Mouse (Mus musculus): ENCODE measurements around the gene Nectin2. TPM values are rescaled to one million over a fixed set of nuclear protein-coding genes. Genes with fewer than 3 reads are reported as not detected.

Nectin2 gene
- polyA plus RNA-seq, 1 experiment from 2014 or later: 89.0 TPM

- DNase-seq (ENCODE audit: low spot score): peak; percentile 23
- Histone ChIP-seq H3K27me3 (ENCODE audit: insufficient read depth, poor library complexity, severe bottlenecking) (peaks cover 3% of the 10 kb centered on the region; the same call in 1 of the 2 replicates), H3K36me3 (peaks cover 28% of the 10 kb centered on the region), H3K4me1 (replicated peaks) (peaks cover 64% of the 10 kb centered on the region), H3K27ac (peak overlapping the region; percentile 94), H3K4me3 (peak overlapping the region; percentile 75), H3K9me3 (no peaks in the 10 kb centered on the region)
- 3% methylated on average over 25 of the region's 25 CpGs for WGBS
Observed at GRCm38 (mm10) chr7:19747420-19748218, 2.7 kb downstream of the Nectin2 start.

- Histone ChIP-seq H3K4me3 (peak overlapping the region; percentile 75), H3K27ac (peak overlapping the region; percentile 53; the same call in 1 of the 2 replicates), H3K4me1 (replicated peaks) (peaks cover 74% of the 10 kb centered on the region), H3K27me3 (ENCODE audit: insufficient read depth, poor library complexity, severe bottlenecking) (peaks cover 3% of the 10 kb centered on the region; the same call in 1 of the 2 replicates), H3K36me3 (peaks cover 31% of the 10 kb centered on the region), H3K9me3 (no peaks in the 10 kb centered on the region)
- DNase-seq (ENCODE audit: low spot score): no peak
- 31% methylated on average over 6 of the region's 6 CpGs for WGBS
Observed at GRCm38 (mm10) chr7:19746426-19747201, 3.7 kb downstream of the Nectin2 start.

GRCm38 (mm10) chr7:19745971-19746370 lies 4.3 kb downstream of the Nectin2 start:
- peaks cover 32% of the 10 kb centered on the region for H3K36me3 ChIP-seq
- no peak overlapping the region for H3K27ac ChIP-seq
- peaks cover 3% of the 10 kb centered on the region; the same call in 1 of the 2 replicates for H3K27me3 ChIP-seq (ENCODE audit: insufficient read depth, poor library complexity, severe bottlenecking)
- no peak for DNase-seq (ENCODE audit: low spot score)
- H3K4me3 ChIP-seq: no peak overlapping the region; the same call in 1 of the 2 replicates
- WGBS: 74% methylated on average over 10 of the region's 10 CpGs
- no peaks in the 10 kb centered on the region for H3K9me3 ChIP-seq
- peaks cover 80% of the 10 kb centered on the region for H3K4me1 ChIP-seq (replicated peaks)

DNA sequence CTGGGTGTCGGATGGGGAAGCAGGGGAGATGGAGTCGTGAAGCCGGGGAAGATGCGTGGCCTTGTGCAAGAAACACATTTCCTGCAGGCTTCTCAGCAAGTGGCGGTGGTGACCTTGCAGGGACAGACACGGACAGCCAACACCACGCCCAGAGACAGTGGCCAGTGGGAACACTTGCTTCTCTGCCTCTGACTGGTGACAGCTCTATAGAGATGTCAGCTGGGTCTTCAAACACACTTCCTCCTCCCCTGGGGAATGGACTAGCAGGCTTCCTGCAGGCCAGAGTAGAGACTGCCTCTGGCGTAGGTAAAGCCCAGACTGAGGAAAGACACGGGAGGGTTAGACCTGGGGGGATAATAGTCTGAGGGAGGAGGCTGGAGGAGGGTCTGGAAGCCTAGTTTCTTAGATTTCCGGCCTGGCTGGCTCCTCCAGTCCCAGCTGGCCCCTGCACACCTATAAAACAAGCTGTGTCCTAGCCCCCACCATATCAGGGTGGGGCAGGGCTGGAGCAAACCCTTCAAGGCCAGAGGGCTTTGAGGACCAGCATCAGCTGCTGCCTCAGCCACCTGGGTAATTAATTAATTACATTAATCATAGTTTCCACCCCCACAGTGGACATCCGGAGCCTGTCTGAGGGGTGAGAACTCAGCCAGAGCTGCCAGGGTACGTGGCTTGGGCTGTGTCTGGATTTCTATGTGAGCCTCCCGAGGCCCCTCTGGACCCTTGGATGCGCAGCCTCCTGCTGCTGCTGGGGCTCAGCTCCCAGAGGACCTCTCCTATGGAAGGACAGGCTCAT lies 5.5 kb downstream of the Nectin2 start:
- H3K27ac ChIP-seq: peak overlapping the region; percentile 13
- H3K27me3 ChIP-seq (ENCODE audit: insufficient read depth, poor library complexity, severe bottlenecking): peaks cover 3% of the 10 kb centered on the region; the same call in 1 of the 2 replicates
- 0 out of 2 replicates have a peak, but pooled peaks cover 4% of the 10 kb centered on the region for H3K9me3 ChIP-seq
- H3K4me3 ChIP-seq: peak overlapping the region; percentile 16; the same call in 1 of the 2 replicates
- H3K4me1 ChIP-seq (replicated peaks): peaks cover 74% of the 10 kb centered on the region
- WGBS: 72% methylated on average over 14 of the region's 14 CpGs
- no peak for DNase-seq (ENCODE audit: low spot score)
- H3K36me3 ChIP-seq: peaks cover 43% of the 10 kb centered on the region

DNA sequence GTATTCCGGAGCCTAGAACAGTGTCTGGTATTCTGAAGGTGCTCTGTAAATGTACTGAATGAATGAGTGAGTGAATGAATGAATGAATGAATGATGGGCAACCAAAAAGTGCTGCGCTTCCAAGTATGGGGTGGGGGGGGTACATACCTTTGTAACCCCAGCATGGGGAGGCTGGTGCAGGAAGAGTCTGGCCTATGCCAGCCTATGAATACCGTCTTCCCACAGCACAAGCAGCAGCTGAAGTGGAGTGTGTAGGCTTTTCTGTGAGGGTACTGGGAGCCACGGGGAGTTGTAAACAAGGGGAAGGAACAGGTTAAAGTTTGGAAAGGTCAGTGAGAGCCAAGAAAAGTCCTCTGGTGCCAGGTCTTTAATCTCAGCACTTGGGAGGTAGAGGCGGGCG lies 6.5 kb downstream of the Nectin2 start:
- Histone ChIP-seq H3K4me1 (replicated peaks) (peaks cover 68% of the 10 kb centered on the region), H3K27ac (no peak overlapping the region), H3K9me3 (0 out of 2 replicates have a peak, but pooled peaks cover 4% of the 10 kb centered on the region), H3K27me3 (ENCODE audit: insufficient read depth, poor library complexity, severe bottlenecking) (peaks cover 3% of the 10 kb centered on the region; the same call in 1 of the 2 replicates), H3K4me3 (no peak overlapping the region), H3K36me3 (peaks cover 47% of the 10 kb centered on the region)
- DNase-seq (ENCODE audit: low spot score): no peak
- 86% methylated on average over 6 of the region's 6 CpGs for WGBS

GRCm38 (mm10) chr7:19742468-19742867 lies 7.8 kb downstream of the Nectin2 start:
- Histone ChIP-seq H3K9me3 (0 out of 2 replicates have a peak, but pooled peaks cover 4% of the 10 kb centered on the region), H3K4me3 (no peak overlapping the region), H3K36me3 (peaks cover 57% of the 10 kb centered on the region), H3K27me3 (ENCODE audit: insufficient read depth, poor library complexity, severe bottlenecking) (no peaks in the 10 kb centered on the region), H3K27ac (no peak overlapping the region), H3K4me1 (replicated peaks) (peaks cover 54% of the 10 kb centered on the region)
- 33% methylated on average over 5 of the region's 5 CpGs for WGBS
- no peak for DNase-seq (ENCODE audit: low spot score)

DNA sequence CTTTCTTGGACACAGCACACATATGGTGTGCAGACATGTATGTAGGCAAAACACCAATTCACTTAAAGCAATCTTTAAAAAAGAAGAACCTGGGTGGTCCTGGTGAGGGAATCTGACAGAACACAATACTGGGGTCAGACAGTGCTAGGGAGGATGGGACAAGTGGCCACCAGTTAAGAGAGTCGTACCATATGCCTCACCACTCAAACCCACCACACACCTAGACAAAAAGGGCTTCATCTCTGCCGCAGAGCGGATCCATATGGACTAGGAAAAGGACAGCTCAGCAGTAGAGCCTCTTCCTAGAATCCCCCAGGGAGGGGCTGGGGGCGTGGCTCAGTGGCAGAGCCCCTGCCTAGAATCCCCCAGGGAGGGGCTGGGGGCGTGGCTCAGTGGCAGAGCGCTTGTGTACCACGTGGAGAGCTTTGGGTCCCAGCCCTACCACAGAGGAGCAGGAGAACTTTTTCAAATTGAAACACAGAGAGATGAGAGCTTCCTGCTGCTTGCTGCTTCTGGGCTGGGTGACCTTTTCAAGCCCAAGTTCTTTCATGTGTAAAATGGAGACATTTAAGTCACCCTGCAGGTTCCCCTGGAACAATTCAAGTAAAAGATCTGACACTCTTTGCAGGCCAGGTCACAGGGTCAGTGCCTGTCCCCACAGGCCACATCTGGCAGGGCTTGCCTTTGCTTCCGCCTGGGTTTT lies 8.8 kb downstream of the Nectin2 start:
- Histone ChIP-seq H3K27ac (peak overlapping the region; percentile 50), H3K4me3 (0 out of 2 replicates have a peak overlapping the region, but pooled peaks have one; percentile 9), H3K27me3 (ENCODE audit: insufficient read depth, poor library complexity, severe bottlenecking) (no peaks in the 10 kb centered on the region), H3K36me3 (peaks cover 67% of the 10 kb centered on the region), H3K9me3 (0 out of 2 replicates have a peak, but pooled peaks cover 4% of the 10 kb centered on the region), H3K4me1 (replicated peaks) (peaks cover 45% of the 10 kb centered on the region)
- WGBS: 4% methylated on average over 8 of the region's 8 CpGs
- DNase-seq (ENCODE audit: low spot score): peak; percentile 47

DNA sequence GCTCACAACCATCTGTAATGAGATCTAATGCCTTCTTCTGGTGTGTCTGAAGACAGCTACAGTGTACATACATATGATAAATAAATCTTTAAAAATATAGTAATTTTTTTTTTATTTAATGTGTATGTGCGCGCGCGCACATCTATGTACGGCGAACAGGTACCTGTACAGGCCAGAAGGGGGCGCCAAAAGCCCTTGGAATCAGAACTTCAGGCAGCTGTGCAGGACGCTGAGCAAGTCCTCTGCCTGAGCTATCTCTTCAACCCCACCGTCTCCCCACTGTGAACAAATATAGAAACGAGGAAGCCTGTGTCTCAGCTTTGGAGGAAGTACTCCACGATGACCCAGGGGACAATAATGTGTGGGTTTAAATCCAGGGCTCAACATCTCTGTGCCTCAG lies 10.0 kb downstream of the Nectin2 start:
- Histone ChIP-seq H3K9me3 (0 out of 2 replicates have a peak, but pooled peaks cover 4% of the 10 kb centered on the region), H3K27ac (no peak overlapping the region), H3K4me3 (no peak overlapping the region), H3K4me1 (replicated peaks) (peaks cover 33% of the 10 kb centered on the region), H3K36me3 (peaks cover 71% of the 10 kb centered on the region), H3K27me3 (ENCODE audit: insufficient read depth, poor library complexity, severe bottlenecking) (no peaks in the 10 kb centered on the region)
- DNase-seq (ENCODE audit: low spot score): no peak
- WGBS: 87% methylated on average over 11 of the region's 11 CpGs

GRCm38 (mm10) chr7:19738771-19739170 lies 11.5 kb downstream of the Nectin2 start:
- Histone ChIP-seq H3K27me3 (ENCODE audit: insufficient read depth, poor library complexity, severe bottlenecking) (no peaks in the 10 kb centered on the region), H3K4me1 (replicated peaks) (peaks cover 23% of the 10 kb centered on the region), H3K9me3 (0 out of 2 replicates have a peak, but pooled peaks cover 4% of the 10 kb centered on the region), H3K4me3 (no peak overlapping the region), H3K36me3 (peaks cover 75% of the 10 kb centered on the region), H3K27ac (no peak overlapping the region)
- DNase-seq (ENCODE audit: low spot score): no peak
- 87% methylated on average over 3 of the region's 3 CpGs for WGBS

GRCm38 (mm10) chr7:19736389-19737057 lies 13.8 kb downstream of the Nectin2 start:
- no peak for DNase-seq (ENCODE audit: low spot score)
- WGBS: 95% methylated on average over 16 of the region's 16 CpGs
- no peaks in the 10 kb centered on the region for H3K27me3 ChIP-seq (ENCODE audit: insufficient read depth, poor library complexity, severe bottlenecking)
- no peak overlapping the region; the same call in 1 of the 2 replicates for H3K27ac ChIP-seq
- H3K9me3 ChIP-seq: 0 out of 2 replicates have a peak, but pooled peaks cover 4% of the 10 kb centered on the region
- H3K4me3 ChIP-seq: no peak overlapping the region
- H3K36me3 ChIP-seq: peaks cover 81% of the 10 kb centered on the region
- peaks cover 11% of the 10 kb centered on the region for H3K4me1 ChIP-seq (replicated peaks)

- Histone ChIP-seq H3K27me3 (ENCODE audit: insufficient read depth, poor library complexity, severe bottlenecking) (no peaks in the 10 kb centered on the region), H3K27ac (no peak overlapping the region), H3K4me3 (no peak overlapping the region), H3K4me1 (replicated peaks) (no peaks in the 10 kb centered on the region), H3K36me3 (peaks cover 87% of the 10 kb centered on the region), H3K9me3 (no peaks in the 10 kb centered on the region)
- 89% methylated on average over 10 of the region's 10 CpGs for WGBS
- no peak for DNase-seq (ENCODE audit: low spot score)
Observed at GRCm38 (mm10) chr7:19734178-19734666, 16.1 kb downstream of the Nectin2 start.
